Mouse (Mus musculus): ENCODE data around the gene Sema7a. TPM values are rescaled to one million over a fixed set of nuclear protein-coding genes. Genes with fewer than 3 reads are reported as not detected.

Gene Sema7a
- 62.7 and 63.6 TPM in 2 replicates for polyA plus RNA-seq (2012; rRNA removed)

DNA sequence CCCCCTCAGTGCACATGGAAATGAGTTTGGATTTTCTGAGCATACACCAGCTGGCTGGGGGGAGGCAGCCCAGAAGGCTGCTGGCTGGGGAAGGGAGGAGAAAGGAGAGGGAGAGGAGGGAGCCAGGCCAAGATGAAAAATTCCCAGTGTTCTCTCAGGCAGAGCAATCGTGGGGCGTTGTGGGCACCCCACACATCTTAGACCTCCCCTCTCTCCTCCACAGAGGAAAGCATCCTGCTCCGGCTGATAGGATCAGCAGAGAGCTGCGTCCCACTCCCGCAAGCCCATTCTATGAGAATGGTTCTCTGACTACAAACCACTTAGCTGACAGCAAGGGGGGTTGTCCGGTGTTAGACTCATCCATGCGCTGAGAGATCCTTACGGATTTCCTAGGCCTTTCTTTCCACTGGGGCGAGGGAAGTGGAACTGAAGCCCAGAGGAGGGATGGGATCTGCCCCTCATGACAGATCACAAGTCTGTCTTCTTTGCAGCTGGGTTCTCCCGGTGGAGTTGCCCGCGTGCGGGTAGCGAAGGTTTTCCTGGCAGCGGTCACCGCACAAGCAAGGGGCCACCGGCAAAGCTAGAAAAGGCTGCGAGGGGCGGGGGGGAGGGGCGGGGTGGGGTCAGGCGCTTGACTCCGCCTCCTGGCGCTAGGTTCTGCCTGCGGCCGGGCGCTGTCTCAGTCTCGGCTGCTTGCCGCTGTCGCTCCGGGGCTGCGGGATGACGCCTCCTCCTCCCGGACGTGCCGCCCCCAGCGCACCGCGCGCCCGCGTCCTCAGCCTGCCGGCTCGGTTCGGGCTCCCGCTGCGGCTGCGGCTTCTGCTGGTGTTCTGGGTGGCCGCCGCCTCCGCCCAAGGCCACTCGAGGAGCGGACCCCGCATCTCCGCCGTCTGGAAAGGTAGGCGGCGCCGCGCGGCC is at the start of gene Sema7a:
Gene Sema7a, plus strand, starts transcription at position 682 of the 918 bp plus-strand sequence.

GRCm38 (mm10) chr9:57910254-57911160 is 29.4 kb upstream of the Sema7a start, which contains the start of gene Ubl7:
Gene Ubl7, plus strand, starts transcription at chr9:57910979.

DNA sequence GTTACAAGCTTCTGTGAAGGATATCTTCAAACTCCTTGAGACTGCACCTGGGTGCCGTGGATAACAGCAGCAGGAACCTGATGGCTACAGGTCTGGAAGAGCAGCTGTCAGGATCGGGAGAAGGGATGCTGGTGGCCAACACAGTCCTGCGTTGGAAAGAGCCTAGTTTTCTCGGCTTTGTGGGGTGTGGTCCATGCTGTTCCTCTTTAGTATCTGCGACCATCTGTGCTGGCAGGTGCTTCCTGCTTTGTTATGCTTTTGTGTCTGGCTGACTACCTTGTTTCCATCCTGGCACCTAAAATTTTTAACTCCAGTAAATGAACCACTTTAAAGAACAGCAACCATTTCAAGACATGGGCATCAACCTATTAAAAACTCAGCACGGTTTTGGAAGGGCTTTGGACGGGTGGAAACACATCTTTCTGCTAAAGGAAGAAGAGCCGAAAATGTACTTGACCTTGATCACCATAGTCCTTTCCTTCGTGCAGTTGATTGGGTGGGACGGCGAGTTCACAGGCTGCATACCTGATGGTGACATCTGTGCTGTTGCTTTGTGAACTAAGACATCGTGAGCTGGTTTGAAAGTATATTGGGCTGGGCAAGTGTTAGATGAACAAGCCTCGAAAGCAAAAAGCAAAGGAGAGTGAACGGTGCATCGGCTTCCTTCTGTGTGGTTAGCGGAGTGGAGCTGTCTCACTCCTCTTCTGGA is 66.0 kb downstream of the Sema7a start, which contains the start of gene Cyp11a1:
Gene Cyp11a1, plus strand, starts transcription at position 659 of the 709 bp plus-strand sequence.

Other genes starting within 250 kb of the Sema7a start
- 21.0 and 21.1 TPM in 2 replicates for gene Edc3, start 231.6 kb upstream of the Sema7a start, polyA plus RNA-seq (2012; rRNA removed)
- gene Clk3, start 174.3 kb upstream of the Sema7a start, polyA plus RNA-seq (2012; rRNA removed) = 144 and 147 TPM in 2 replicates
- 9.0 TPM in 2 replicates for gene Arid3b, start 103.3 kb upstream of the Sema7a start, polyA plus RNA-seq (2012; rRNA removed)
- gene Ubl7, start 29.1 kb upstream of the Sema7a start, polyA plus RNA-seq (2012; rRNA removed) = 102 and 112 TPM in 2 replicates
- gene Cyp11a1, start 66.3 kb downstream of the Sema7a start, polyA plus RNA-seq (2012; rRNA removed) = 0.75 and 1.3 TPM in 2 replicates
- 7.5 and 9.7 TPM in 2 replicates for gene Stra6, start 123.7 kb downstream of the Sema7a start, polyA plus RNA-seq (2012; rRNA removed)
- gene Ccdc33, start 178.7 kb downstream of the Sema7a start, polyA plus RNA-seq (2012; rRNA removed) = 0.53 and 1.4 TPM in 2 replicates

Data from central nervous system, embryonic 18 days (tissue).